Mouse (Mus musculus): Measurements from ENCODE around the gene Fbxo27. TPM values are rescaled to one million over a fixed set of nuclear protein-coding genes. Genes with fewer than 3 reads are reported as not detected.
A peak's percentile ranks its signal among the peaks of the same experiment; 100 is the strongest.

Fbxo27 gene
- total and polyA plus RNA-seq, 3 experiments: not detected

- Histone ChIP-seq H3K79me2 (replicated peaks; ENCODE audit: control insufficient read depth, extremely low read depth, insufficient read depth, poor library complexity, severe bottlenecking) (no peaks in the 10 kb centered on the region), H3K4me3 (replicated peaks in 1 of 3; ENCODE audit: low read depth in 2 of 3, low read length in 2 of 3, poor library complexity in 1 of 3) (peak overlapping the region; percentile 30 to 49 (median 49)), H3K27ac (ENCODE audit: insufficient read depth, low read depth) (no peak overlapping the region), H3K9me3 (replicated peaks; ENCODE audit: low read length) (no peaks in the 10 kb centered on the region), H3K9ac (ENCODE audit: insufficient read depth, low read depth) (no peak overlapping the region), H3K36me3 (replicated peaks in 1 of 2; ENCODE audit: control insufficient read depth in 1 of 2, insufficient read depth in 1 of 2, low read length in 1 of 2) (no peaks in the 10 kb centered on the region), H3K4me1 (ENCODE audit: control insufficient read depth in 1 of 2, insufficient read depth in 2 of 2) (peaks cover 0 to 13% of the 10 kb centered on the region in 2 experiments; a peak in 2 of 4 replicates), H3K4me2 (ENCODE audit: insufficient read depth, low read depth, poor library complexity, severe bottlenecking) (peak overlapping the region; percentile 67), H3K27me3 (replicated peaks) (no peaks in the 10 kb centered on the region)
- in situ Hi-C loops (cut with MboI; ENCODE audit: low pct_ligation_motif_present, low pct_unique_long_range_greater_than_20kb, low sequenced_read_pairs) (no loop called here), dilution Hi-C loops (cut with MboI; ENCODE audit: extremely low pct_ligation_motif_present, extremely low pct_unique_long_range_greater_than_20kb, low sequenced_read_pairs) (no loop called here)
- peak; percentile 45 for DNase-seq (ENCODE audit: extremely low read depth)
- TF ChIP-seq USF2 (conservative IDR thresholded peaks at IDR 0.05; ENCODE audit: low read depth, low read length): no peak
- no peak for TF ChIP-seq UBTF (IDR thresholded peaks at IDR 0.05; ENCODE audit: low read depth, low read length)
- peak; percentile 24; the same call in 1 of the 2 replicates for TF ChIP-seq POLR2A (IDR thresholded peaks at IDR 0.05; ENCODE audit: low read depth, low read length)
- 0 out of 2 replicates have a peak, but pooled peaks have one; percentile 7 for TF ChIP-seq TCF12 (IDR thresholded peaks at IDR 0.05; ENCODE audit: low read depth, low read length)
- peak; percentile 41 for TF ChIP-seq RAD21 (IDR thresholded peaks at IDR 0.05; ENCODE audit: low read depth, low read length)
- 0 out of 2 replicates have a peak, but pooled peaks have one; percentile 7 for TF ChIP-seq MAX (IDR thresholded peaks at IDR 0.05; ENCODE audit: low read length)
- TF ChIP-seq MXI1 (IDR thresholded peaks at IDR 0.05; ENCODE audit: low read depth, low read length): 0 out of 2 replicates have a peak, but pooled peaks have one; percentile 19
- peak; percentile 35 for TF ChIP-seq SMC3 (IDR thresholded peaks at IDR 0.05; ENCODE audit: low read depth, low read length)
- TF ChIP-seq ZC3H11A (IDR thresholded peaks at IDR 0.05; ENCODE audit: low read depth, low read length): no peak
- peak; percentile 45 to 68 for TF ChIP-seq CTCF (conservative IDR thresholded peaks at IDR 0.05 in 1 of 2, IDR thresholded peaks at IDR 0.05 in 1 of 2; ENCODE audit: low read depth in 2 of 2, low read length in 2 of 2)
- no peak for TF ChIP-seq NRF1 (IDR thresholded peaks at IDR 0.05; ENCODE audit: low read depth, low read length)
- TF ChIP-seq IRF4 (IDR thresholded peaks at IDR 0.05; ENCODE audit: low read depth, low read length): peak; percentile 31; the same call in 1 of the 2 replicates
- 0 out of 2 replicates have a peak, but pooled peaks have one; percentile 25 for TF ChIP-seq NELFE (IDR thresholded peaks at IDR 0.05; ENCODE audit: low read depth, low read length)
- 0 out of 2 replicates have a peak, but pooled peaks have one; percentile 66 for TF ChIP-seq MYC (IDR thresholded peaks at IDR 0.05; ENCODE audit: low read depth, low read length)
These were observed 16.9 kb upstream of the Fbxo27 start for GRCm38 (mm10) chr7:28675746-28676145.

DNA sequence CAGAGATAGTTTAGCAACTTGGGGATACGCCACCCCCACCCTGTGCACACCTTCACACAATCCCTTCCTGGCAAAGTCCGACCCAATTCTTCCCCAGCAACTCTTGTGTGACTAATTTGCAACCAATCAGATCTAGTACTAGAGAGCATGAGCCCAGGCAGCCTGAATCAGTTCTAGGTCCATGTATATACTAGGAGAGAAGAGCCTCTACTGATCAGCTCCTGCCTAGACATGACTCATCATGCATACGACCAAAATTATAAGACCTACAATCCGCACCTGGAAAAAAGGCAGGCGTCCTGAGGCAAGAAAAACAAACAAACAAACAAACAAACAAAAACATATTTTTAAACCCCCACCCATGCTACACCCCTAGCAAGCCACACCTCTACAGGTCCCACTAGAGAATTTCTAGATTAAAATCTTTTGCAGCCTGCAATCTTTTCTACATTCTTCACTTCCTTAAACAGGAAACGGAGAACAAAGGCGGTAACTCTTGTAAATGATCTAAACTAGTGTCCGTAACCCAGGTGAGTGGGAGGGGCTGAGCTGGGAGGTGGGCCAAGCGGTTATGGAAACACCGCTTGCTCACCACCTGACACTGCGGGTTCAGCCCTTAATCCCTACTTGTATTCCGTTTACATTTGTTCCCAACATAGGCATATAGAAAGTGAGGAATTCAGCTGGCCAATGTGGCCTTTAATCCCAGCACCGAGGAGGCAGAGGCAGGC lies 15.7 kb upstream of the Fbxo27 start:
- H3K27ac ChIP-seq (ENCODE audit: insufficient read depth, low read depth): no peak overlapping the region
- no peak for TF ChIP-seq ZC3H11A (IDR thresholded peaks at IDR 0.05; ENCODE audit: low read depth, low read length)
- no peak for TF ChIP-seq MAZ (IDR thresholded peaks at IDR 0.05; ENCODE audit: low read depth, low read length)
- no peak for TF ChIP-seq ZMIZ1 (IDR thresholded peaks at IDR 0.05; ENCODE audit: low read depth, low read length)
- TF ChIP-seq CHD2 (IDR thresholded peaks at IDR 0.05; ENCODE audit: low read length): no peak
- no peak for TF ChIP-seq TCF12 (IDR thresholded peaks at IDR 0.05; ENCODE audit: low read depth, low read length)
- TF ChIP-seq MAX (IDR thresholded peaks at IDR 0.05; ENCODE audit: low read length): no peak
- no peak for TF ChIP-seq USF1 (IDR thresholded peaks at IDR 0.05; ENCODE audit: low read depth, low read length)
- no peak for TF ChIP-seq TBP (conservative IDR thresholded peaks at IDR 0.05; ENCODE audit: low read depth, low read length)
- TF ChIP-seq ZNF384 (IDR thresholded peaks at IDR 0.05; ENCODE audit: low read depth, low read length): no peak
- no peak for DNase-seq (ENCODE audit: extremely low read depth)
- H3K4me2 ChIP-seq (ENCODE audit: insufficient read depth, low read depth, poor library complexity, severe bottlenecking): no peak overlapping the region
- no peaks in the 10 kb centered on the region for H3K79me2 ChIP-seq (replicated peaks; ENCODE audit: control insufficient read depth, extremely low read depth, insufficient read depth, poor library complexity, severe bottlenecking)
- H3K9ac ChIP-seq (ENCODE audit: insufficient read depth, low read depth): no peak overlapping the region
- H3K4me1 ChIP-seq (ENCODE audit: control insufficient read depth in 1 of 2, insufficient read depth in 2 of 2): peaks cover 0 to 5% of the 10 kb centered on the region in 2 experiments; a peak in 1 of 4 replicates
- H3K4me3 ChIP-seq (replicated peaks in 1 of 3; ENCODE audit: low read depth in 2 of 3, low read length in 2 of 3, poor library complexity in 1 of 3): no peak overlapping the region
- no peaks in the 10 kb centered on the region for H3K36me3 ChIP-seq (replicated peaks in 1 of 2; ENCODE audit: control insufficient read depth in 1 of 2, insufficient read depth in 1 of 2, low read length in 1 of 2)
- H3K9me3 ChIP-seq (replicated peaks; ENCODE audit: low read length): no peaks in the 10 kb centered on the region
- in situ Hi-C loops (cut with MboI; ENCODE audit: low pct_ligation_motif_present, low pct_unique_long_range_greater_than_20kb, low sequenced_read_pairs): no loop called here
- no peaks in the 10 kb centered on the region for H3K27me3 ChIP-seq (replicated peaks)
- dilution Hi-C loops (cut with MboI; ENCODE audit: extremely low pct_ligation_motif_present, extremely low pct_unique_long_range_greater_than_20kb, low sequenced_read_pairs): no loop called here
